Mouse (Mus musculus): ENCODE data around the gene Atp6v1g3.

- TF ChIP-seq CTCF (IDR thresholded peaks at IDR 0.05; ENCODE audit: borderline replicate concordance, insufficient read depth, low read length) = no peak
- no peak for TF ChIP-seq POLR2A (IDR thresholded peaks at IDR 0.05; ENCODE audit: low read depth, low read length)
Observed at GRCm38 (mm10) chr1:138301920-138302319, 28.4 kb downstream of the Atp6v1g3 start.
